Mouse (Mus musculus) embryonic facial prominence, embryonic 10.5 days (tissue): Measurements from ENCODE around the gene Casc3. TPM values are rescaled to one million over a fixed set of nuclear protein-coding genes. Genes with fewer than 3 reads are reported as not detected.
A peak's percentile ranks its signal among the peaks of the same experiment; 100 is the strongest.

Source experiments
- DNase-seq: peaks from one replicate; pipeline ENCODE4 v3.0.0-alpha.2; 2017; ENCODE audit warnings: low spot score
- H3K27ac ChIP-seq: fragments of 300-500 bp; sonication (generic); replicated peaks from 2 replicates; pipeline ENCODE4 v1.5.1; 2016; ENCODE audit warnings: mild to moderate bottlenecking
- H3K27me3 ChIP-seq: fragments of 300-500 bp; sonication (generic); replicated peaks from 2 replicates; pipeline ENCODE4 v1.6.1; 2016; ENCODE audit warnings: low read depth, mild to moderate bottlenecking; ENCODE audit not compliant: poor library complexity, severe bottlenecking
- H3K36me3 ChIP-seq: fragments of 300-500 bp; sonication (generic); replicated peaks from 2 replicates; pipeline ENCODE4 v1.6.1; 2016; ENCODE audit warnings: mild to moderate bottlenecking, moderate library complexity
- H3K4me1 ChIP-seq: fragments of 300-500 bp; sonication (generic); 2 replicates; pipeline ENCODE4 v1.6.1; 2016
- H3K4me3 ChIP-seq: fragments of 300-500 bp; sonication (generic); 2 replicates; pipeline ENCODE4 v1.5.1; 2016; ENCODE audit warnings: mild to moderate bottlenecking, moderate library complexity
- H3K9me3 ChIP-seq: fragments of 300-500 bp; sonication (generic); 2 replicates; pipeline ENCODE4 v1.6.1; 2016; ENCODE audit warnings: mild to moderate bottlenecking
- WGBS: fragments of 180-500 bp; shearing (Covaris S2); methylation state at CpG from one replicate; pipeline ENCODE4 v1.1.7; 2016; 5-methylcytosine and 5-hydroxymethylcytosine counted together
- polyA plus RNA-seq: library from polyadenylated mRNA; unstranded; fragments of >200 nt; fragmentation: Nextera tagmentation; extraction: Ambion mirVana; gene quantifications from 2 replicates; pipeline ENCODE4 v1.2.1, GENCODE M21; 2016

Casc3 gene
- polyA plus RNA-seq, 1 experiment from 2014 or later, result 47.5 TPM

DNA sequence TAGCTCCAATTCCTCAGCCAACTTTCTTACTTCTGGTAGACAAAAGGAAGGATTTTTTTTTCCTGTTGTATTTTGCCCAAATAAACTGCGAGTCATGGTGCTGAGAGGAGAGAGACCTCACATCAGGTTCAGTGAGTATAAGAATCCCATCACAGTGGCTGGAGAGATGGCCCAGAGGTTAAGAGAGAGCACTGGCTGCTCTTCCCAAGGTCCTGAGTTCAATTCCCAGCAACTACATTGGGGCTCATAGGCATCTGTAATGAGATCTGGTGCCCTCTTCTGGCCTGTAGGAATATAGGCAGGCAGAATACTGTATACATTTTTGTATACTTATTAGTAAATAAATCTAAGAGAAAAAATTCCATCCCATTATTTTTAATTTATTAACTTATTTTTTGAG lies 17.0 kb upstream of the Casc3 start:
- no peak overlapping the region; the same call in 1 of the 2 replicates for H3K4me3 ChIP-seq
- H3K9me3 ChIP-seq, result no peaks in the 10 kb centered on the region
- DNase-seq, result no peak
- H3K27ac ChIP-seq, result no peak overlapping the region
- WGBS, result 87% methylated on average over 1 of the region's 1 CpGs
- H3K27me3 ChIP-seq, result peaks cover 6% of the 10 kb centered on the region; the same call in 1 of the 2 replicates
- H3K4me1 ChIP-seq, result peaks cover 67% of the 10 kb centered on the region
- H3K36me3 ChIP-seq, result no peaks in the 10 kb centered on the region

GRCm38 (mm10) chr11:98788139-98788538 lies 16.6 kb upstream of the Casc3 start:
- no peak for DNase-seq

GRCm38 (mm10) chr11:98788550-98789218 lies 16.0 kb upstream of the Casc3 start:
- no peaks in the 10 kb centered on the region for H3K9me3 ChIP-seq
- 15% methylated on average over 18 of the region's 18 CpGs for WGBS
- H3K27me3 ChIP-seq, result peaks cover 6% of the 10 kb centered on the region; the same call in 1 of the 2 replicates
- H3K36me3 ChIP-seq, result no peaks in the 10 kb centered on the region
- peak; percentile 89 for DNase-seq
- peak overlapping the region; percentile 63 for H3K4me3 ChIP-seq
- peaks cover 67% of the 10 kb centered on the region for H3K4me1 ChIP-seq
- H3K27ac ChIP-seq, result peak overlapping the region; percentile 82

More at GRCm38 (mm10) chr11:98788139-98788538, 16.6 kb upstream of the Casc3 start:
- H3K9me3 ChIP-seq, result no peaks in the 10 kb centered on the region
- peak overlapping the region; percentile 63 for H3K4me3 ChIP-seq
- peaks cover 67% of the 10 kb centered on the region for H3K4me1 ChIP-seq
- 91% methylated on average over 5 of the region's 5 CpGs for WGBS
- peak overlapping the region; percentile 82 for H3K27ac ChIP-seq
- peaks cover 6% of the 10 kb centered on the region; the same call in 1 of the 2 replicates for H3K27me3 ChIP-seq
- H3K36me3 ChIP-seq, result no peaks in the 10 kb centered on the region

- H3K36me3 ChIP-seq, result no peaks in the 10 kb centered on the region
- no peak for DNase-seq
- 1% methylated on average over 25 of the region's 25 CpGs for WGBS
Measured at GRCm38 (mm10) chr11:98789219-98789807, 15.4 kb upstream of the Casc3 start.

DNA sequence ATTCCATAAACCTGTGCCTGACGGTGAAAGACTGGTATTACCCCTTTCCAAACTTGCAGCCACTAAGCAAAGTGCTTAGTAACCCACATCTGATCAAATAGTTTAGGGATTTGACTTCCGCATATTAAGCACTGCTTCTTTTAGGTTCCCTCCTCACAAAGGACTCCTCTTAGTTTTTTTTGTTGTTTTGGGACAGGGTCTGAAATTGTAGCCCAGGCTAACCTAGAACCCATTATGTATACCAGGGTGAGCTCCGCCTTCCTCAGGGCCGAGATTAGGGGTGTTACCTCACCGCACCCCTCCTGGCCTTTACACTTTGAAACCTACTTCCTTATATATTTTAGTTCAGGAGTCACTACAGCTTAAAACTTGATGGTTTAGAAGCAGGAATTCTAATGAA lies 14.9 kb upstream of the Casc3 start:
- Histone ChIP-seq H3K27ac (no peak overlapping the region), H3K9me3 (no peaks in the 10 kb centered on the region), H3K4me3 (peak overlapping the region; percentile 63), H3K36me3 (no peaks in the 10 kb centered on the region), H3K4me1 (peaks cover 71% of the 10 kb centered on the region), H3K27me3 (peaks cover 4% of the 10 kb centered on the region; the same call in 1 of the 2 replicates)
- WGBS, result 32% methylated on average over 5 of the region's 5 CpGs
- no peak for DNase-seq

More at GRCm38 (mm10) chr11:98789219-98789807, 15.4 kb upstream of the Casc3 start:
- Histone ChIP-seq H3K9me3 (no peaks in the 10 kb centered on the region), H3K27me3 (peaks cover 6% of the 10 kb centered on the region; the same call in 1 of the 2 replicates), H3K4me3 (peak overlapping the region; percentile 63), H3K27ac (peak overlapping the region; percentile 82), H3K4me1 (peaks cover 68% of the 10 kb centered on the region)

DNA sequence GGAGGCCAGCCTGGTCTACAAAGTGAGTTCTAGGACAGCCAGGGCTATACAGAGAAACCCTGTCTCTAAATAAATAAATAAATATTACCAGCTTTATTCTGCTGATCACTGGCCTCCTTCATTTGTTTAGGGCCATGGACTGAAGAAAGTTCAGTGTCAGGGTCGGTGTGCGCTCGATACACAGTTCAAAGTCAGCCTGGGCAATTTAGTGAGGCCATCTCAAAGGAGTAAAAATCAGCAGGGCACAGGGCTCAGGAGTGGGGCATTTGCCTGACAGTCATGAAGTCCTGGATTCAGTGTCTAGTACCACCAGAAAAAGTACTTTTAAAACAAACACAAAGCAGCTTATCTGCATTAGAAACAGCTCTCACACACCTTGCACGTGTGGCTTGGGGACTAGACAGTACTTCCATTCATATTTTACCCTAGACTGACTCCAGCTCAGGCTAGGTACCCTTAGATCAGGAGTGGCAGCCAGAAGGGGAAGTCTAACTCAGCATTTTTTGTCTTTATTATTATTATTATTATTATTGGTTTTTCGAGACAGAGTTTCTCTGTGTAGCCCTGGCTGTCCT lies 14.0 kb upstream of the Casc3 start:
- Histone ChIP-seq H3K27ac (no peak overlapping the region), H3K9me3 (no peaks in the 10 kb centered on the region), H3K4me3 (no peak overlapping the region), H3K36me3 (no peaks in the 10 kb centered on the region), H3K27me3 (no peaks in the 10 kb centered on the region), H3K4me1 (peaks cover 63% of the 10 kb centered on the region)
- WGBS, result 82% methylated on average over 5 of the region's 5 CpGs
- DNase-seq, result no peak

GRCm38 (mm10) chr11:98791448-98791847 lies 13.3 kb upstream of the Casc3 start:
- Histone ChIP-seq H3K4me3 (no peak overlapping the region), H3K4me1 (peaks cover 56% of the 10 kb centered on the region), H3K27me3 (no peaks in the 10 kb centered on the region), H3K9me3 (no peaks in the 10 kb centered on the region), H3K36me3 (no peaks in the 10 kb centered on the region), H3K27ac (no peak overlapping the region)
- no peak for DNase-seq
- 68% methylated on average over 1 of the region's 1 CpGs for WGBS

- WGBS, result 7% methylated on average over 4 of the region's 4 CpGs
- no peak for DNase-seq
- Histone ChIP-seq H3K36me3 (no peaks in the 10 kb centered on the region), H3K27ac (no peak overlapping the region), H3K4me3 (peak overlapping the region; percentile 8; the same call in 1 of the 2 replicates), H3K27me3 (no peaks in the 10 kb centered on the region), H3K4me1 (peaks cover 51% of the 10 kb centered on the region), H3K9me3 (no peaks in the 10 kb centered on the region)
Measured at GRCm38 (mm10) chr11:98792081-98792480, 12.6 kb upstream of the Casc3 start.

DNA sequence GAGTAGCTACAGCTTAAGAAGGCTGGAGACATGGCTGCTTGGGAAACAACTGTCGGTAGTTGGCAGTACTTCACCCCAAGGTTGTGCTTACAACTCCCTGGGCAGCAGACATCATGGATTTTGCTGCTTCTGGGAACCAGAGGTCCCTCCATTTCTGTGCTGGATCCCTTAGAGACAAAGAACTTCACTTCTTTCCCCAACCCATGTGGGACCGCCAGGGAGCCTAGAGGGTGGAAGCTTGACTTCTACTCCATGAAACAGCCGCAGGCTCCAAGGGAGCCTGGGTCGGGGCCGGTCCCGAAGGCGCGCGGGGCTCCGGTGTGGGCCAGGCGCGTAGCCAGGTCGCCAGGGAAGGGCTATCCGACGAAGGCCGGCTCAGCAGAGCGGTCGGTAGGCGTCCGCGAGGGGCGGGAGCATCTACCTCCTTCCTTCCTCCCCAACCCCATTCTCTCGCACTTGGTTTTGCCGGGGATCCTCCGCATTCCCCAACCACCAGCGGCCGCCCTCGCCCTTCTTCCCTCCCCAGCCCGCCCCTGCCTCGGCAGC lies 10.2 kb upstream of the Casc3 start:
- under 1% methylated on average over 29 of the region's 30 CpGs for WGBS
- H3K4me1 ChIP-seq, result peaks cover 57% of the 10 kb centered on the region
- DNase-seq, result no peak

DNA sequence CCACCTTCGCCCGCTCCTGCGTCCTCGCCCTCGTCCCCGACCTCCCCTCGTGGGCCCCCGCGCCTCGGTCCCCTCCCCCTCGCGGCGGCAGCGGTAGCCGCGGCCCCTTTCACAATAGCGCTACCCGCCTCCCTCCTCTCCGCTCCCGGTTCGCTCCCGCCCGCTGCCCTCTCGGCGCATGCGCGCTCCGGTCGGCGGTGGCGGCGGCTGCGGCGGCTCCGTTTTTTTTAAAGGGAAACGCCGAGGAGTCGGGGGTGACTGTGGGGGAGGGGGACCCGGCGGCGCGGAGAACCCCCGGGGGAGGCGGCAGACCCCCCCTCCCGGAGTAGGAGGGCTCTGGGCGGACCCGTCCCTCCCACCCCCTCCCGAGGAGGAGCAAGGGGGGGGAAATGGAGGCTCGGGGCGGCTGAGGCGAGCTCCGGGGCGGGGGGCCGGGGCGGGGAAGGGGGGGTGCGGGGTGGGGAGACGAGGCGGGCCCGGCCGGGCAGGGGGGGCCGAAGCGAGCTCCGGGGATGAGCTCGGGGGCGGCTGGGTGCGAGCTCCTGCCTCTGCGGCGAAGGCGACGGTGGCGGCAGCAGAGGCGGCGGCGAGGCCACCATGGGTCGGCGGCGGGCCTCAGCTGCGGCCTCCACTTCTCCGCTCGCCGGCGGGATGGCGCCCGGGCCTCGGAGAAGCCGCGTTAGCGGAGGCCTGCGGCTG lies 9.5 kb upstream of the Casc3 start, which contains the start of gene Msl1:
Gene Msl1 (plus strand): TSS at position 502 of the 699 bp plus-strand sequence.
- H3K36me3 ChIP-seq, result peaks cover 30% of the 10 kb centered on the region
- WGBS, result under 1% methylated on average over 76 of the region's 89 CpGs
- peaks cover 53% of the 10 kb centered on the region for H3K4me1 ChIP-seq
- peak within 1 kb of the TSS; percentile 100 for H3K27ac ChIP-seq
- H3K9me3 ChIP-seq, result no peaks in the 10 kb centered on the region
- H3K27me3 ChIP-seq, result no peaks in the 10 kb centered on the region
- peak; percentile 94 for DNase-seq
- H3K4me3 ChIP-seq, result peak within 1 kb of the TSS; percentile 100

More for the DNA sequence above, 10.2 kb upstream of the Casc3 start:
- peaks cover 24% of the 10 kb centered on the region for H3K36me3 ChIP-seq
- no peaks in the 10 kb centered on the region for H3K9me3 ChIP-seq
- H3K27me3 ChIP-seq, result no peaks in the 10 kb centered on the region
- H3K4me3 ChIP-seq, result peak overlapping the region; percentile 100
- H3K27ac ChIP-seq, result peak overlapping the region; percentile 100

- DNase-seq, result peak; percentile 82
Measured at GRCm38 (mm10) chr11:98795714-98796514, 8.8 kb upstream of the Casc3 start.

More at GRCm38 (mm10) chr11:98795714-98796514, 8.8 kb upstream of the Casc3 start:
- H3K27me3 ChIP-seq, result no peaks in the 10 kb centered on the region
- peak overlapping the region; percentile 100 for H3K4me3 ChIP-seq
- H3K4me1 ChIP-seq, result peaks cover 53% of the 10 kb centered on the region
- peaks cover 37% of the 10 kb centered on the region for H3K36me3 ChIP-seq
- under 1% methylated on average over 74 of the region's 74 CpGs for WGBS
- peak overlapping the region; percentile 100 for H3K27ac ChIP-seq
- no peaks in the 10 kb centered on the region for H3K9me3 ChIP-seq
